Mouse (Mus musculus): ENCODE results near the gene Bptf.
A peak's percentile ranks its signal among the peaks of the same experiment; 100 is the strongest.
"Not testable (repeated sequence)": the region's sequence is repeated elsewhere in the genome, so short reads cannot be mapped to it uniquely, and the experiment has no call there.

Bptf gene

DNA sequence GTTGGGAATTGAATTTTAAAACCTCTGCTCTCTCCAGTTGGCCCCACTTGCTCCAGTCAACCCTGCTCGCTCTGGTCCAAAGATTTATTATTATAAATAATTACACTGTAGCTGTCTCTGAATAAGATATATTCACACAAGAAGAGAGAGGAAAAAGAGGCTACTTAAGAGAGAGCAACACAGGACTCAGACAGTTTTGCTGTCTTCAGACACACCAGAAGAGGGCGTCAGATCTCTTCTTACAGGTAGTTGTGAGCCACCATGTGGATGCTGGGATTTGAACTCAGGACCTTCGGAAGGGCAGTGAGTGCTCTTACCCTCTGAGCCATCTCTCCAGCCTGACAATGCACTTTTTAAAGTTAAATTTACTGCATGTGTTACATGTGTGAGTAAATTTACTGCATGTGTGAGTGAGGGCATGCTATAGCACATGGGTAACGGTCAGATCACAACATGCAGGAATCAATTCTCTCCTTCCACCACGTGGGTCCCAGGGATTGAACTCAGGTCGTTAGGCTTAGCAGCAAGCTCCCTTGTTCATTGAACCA is 114.5 kb downstream of the Bptf start:
- DNase-seq (ENCODE audit: low spot score) = no peak

DNA sequence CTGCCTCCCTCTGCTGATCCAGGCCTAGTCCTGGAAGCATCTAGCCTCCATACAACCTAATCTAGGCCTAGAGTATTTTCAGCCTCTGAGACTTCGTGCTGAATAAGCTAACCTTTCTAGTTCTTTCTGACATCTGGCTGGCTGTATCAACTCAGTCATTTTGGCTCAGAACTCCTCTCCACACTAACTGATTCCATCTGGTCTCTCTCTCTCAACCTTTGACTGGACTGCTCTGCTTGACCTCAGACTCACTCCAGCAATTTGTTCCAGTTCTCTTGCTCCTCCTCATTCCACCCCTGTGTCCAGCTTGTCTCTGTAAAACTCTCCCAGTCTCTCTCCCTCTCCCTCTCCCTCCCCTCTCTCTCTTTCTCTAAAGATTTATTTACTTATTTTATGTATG is 115.0 kb downstream of the Bptf start:
- no peak for DNase-seq (ENCODE audit: low spot score)

DNA sequence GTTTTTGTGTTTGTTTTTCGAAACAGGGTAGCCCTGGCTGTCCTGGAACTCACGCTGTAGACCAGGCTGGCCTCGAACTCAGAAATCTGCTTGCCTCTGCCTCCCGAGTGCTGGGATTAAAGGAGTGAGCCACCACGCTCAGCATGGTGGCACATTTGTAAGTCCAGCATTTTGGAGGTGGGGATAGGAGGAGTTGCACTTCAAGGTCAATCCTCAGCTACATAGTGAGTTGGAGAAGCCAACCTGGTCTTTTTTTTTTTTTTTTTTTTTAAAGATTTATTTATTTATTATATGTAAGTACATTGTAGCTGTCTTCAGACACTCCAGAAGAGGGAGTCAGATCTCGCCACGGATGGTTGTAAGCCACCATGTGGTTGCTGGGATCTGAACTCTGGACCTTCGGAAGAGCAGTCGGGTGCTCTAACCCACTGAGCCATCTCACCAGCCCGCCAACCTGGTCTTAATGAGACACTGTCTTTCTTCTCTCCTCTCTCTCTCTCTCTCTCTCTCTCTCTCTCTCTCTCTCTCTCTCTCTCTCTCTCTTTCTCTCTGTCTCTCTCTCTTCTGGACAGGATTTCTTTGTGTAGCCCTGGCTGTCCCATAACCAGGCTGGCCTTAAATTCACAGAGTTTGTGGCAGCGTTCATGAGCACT is 116.3 kb downstream of the Bptf start:
- DNase-seq (ENCODE audit: low spot score) = not testable (repeated sequence)

DNA sequence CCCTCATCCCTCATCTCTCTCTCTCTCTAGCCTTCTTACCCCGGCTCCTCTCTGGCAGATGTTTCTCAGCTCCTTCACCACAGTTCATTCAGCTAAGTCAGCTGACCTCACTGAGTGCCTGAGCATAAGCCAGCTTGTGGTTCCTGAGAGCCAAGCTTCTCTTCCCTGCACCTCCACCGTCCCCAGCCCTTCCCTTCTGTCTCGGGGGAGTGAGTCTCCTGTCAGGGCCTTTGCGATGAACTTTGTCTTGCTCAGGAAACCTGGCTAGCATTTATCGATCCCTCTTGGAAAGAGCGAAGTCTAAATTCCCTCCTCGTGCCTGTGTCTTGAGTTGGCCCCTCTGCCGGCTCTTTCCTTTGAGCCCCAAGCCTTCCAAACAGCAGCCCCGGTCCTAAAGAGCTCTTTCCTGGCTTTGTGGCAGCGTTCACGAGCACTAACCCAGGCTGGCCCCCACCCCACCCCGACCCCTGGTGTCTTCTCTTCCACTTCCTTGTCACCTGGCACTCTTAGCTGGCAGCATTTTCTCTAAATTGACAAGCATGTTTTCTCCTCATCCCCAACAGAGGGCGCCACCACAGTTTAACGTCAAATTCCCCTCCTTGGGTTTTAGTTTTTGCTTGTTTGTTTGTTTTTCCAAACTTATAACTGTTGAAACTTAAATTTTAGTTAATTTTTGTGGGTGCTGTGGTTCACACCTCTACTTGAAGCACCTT is 117.2 kb downstream of the Bptf start:
- DNase-seq (ENCODE audit: low spot score) = peak; percentile 71

DNA sequence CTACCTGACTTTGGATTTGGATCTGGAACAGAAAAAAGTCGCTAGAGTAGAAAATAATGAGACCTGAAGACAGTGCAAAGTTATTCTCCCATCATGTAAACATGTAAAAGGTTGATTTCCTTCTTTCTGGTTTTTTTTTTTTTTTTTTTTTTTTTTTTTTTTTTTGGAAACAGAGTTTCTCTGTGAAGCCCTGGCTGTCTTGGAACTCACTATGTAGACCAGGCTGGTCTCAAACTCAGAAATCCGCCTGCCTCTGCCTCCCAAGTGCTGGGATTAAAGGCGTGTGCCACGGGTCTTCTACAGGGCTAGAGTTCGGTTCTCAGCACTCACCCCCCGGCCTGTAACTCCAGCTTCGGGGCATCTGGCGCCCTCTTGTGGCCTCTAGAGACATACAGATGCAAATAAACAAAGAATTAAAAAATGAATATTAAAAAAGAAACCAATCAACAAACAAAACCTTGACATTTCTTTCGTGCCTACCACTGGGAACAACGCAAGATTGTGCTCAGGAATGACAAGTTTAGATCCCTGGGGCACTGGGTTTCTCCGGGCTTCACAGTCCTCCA is 117.8 kb downstream of the Bptf start:
- no peak for DNase-seq (ENCODE audit: low spot score)

DNA sequence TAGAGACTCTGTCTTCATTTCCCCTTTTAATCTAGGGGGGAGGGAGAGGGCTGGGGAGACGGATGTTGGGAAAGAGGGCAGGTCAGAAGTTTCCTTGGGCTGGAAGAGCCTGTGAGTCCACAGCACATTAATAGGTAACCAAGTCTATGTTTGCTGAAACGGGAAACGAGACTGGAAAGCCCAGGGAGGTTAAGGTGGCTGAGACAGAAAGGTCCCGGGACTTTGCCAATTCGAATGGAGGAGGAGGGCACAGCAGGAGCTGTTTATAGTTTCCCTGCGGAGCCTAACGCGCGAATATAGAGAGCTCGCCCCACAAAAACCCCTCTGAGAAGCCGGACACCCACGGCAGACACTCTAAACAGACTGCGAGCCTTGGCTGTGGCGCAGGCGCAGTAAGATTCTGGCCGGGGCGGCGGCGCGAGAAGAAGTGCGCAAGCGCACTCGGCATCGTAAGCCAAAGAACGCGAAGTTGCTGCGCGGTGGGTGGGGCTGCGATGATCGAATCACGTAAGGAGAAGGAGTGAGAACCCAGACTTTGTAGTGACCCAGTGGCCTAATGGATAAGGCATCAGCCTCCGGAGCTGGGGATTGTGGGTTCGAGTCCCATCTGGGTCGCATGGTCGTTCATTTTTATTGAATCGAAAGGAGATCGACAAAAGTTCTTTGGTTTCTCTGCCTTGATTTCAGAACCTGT is 119.5 kb downstream of the Bptf start:
- peak; percentile 98 for DNase-seq (ENCODE audit: low spot score)

DNA sequence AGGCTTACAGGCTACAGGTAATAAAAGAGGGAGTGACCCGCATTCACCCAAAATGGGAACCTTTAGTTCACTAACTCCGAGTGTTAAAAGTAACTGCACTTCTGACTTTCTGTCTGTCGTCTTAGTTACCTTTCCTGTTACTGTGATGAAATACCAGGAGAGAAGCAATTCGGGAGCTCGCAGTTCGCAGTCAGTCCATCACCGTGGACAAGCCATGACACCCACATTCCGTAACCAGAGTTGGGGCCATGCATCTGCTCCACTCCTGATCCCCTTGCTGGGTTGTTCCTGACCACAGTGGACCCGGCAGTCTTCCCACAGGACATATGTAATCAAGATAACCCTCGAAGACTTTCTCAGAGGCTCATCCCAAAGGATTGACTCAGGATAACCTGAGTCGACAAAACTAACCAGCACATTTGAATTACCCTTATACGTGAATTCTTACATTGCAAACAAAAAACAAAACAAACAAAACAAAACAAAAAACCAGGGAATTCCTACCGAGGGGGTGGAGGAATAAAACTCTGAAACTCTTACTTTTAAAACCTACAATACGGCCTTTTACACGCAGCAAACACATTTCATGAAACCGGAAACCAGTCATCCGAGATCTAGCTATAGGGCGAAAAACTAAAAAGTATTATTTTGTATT is 120.1 kb downstream of the Bptf start:
- DNase-seq (ENCODE audit: low spot score) = no peak

DNA sequence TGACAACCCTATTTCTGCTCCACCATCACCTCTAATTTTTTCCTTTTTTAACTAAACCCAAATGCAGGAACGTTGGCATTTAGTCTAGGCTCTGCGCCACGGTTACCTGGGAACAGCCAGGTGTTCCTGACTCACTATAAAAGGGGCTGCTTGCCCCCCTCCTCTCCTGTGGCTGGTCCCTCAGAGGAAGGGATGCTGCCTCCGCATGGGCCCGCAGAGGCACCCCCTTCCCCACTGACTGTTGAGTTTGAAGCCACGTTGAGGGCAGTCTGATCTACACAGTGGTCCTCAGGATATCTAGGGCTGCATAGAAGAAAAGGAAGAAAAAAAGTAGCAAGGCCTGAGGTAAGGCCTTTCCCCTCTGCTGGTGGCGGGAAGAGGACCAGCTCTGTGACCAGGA is 120.8 kb downstream of the Bptf start:
- no peak for DNase-seq (ENCODE audit: low spot score)

DNA sequence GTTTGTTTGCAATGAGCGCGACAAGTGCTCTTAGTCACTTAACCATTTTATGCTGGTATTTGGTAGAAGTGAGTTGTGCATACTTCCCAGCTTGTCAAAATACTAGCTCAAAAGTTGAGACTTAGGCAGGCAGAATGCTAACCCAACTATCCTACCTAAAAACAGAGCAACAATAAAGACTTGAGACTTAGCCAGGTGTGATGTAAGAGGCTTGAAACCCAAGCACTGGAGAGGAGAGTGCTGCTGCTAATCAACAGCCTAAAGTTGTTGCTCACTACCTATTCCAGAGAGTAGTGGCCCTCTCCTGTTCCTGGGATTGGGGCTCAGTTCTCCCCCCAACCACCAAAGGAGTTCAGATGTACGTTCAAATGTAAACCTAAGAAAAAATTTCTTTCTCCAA is 121.5 kb downstream of the Bptf start:
- no peak for DNase-seq (ENCODE audit: low spot score)

DNA sequence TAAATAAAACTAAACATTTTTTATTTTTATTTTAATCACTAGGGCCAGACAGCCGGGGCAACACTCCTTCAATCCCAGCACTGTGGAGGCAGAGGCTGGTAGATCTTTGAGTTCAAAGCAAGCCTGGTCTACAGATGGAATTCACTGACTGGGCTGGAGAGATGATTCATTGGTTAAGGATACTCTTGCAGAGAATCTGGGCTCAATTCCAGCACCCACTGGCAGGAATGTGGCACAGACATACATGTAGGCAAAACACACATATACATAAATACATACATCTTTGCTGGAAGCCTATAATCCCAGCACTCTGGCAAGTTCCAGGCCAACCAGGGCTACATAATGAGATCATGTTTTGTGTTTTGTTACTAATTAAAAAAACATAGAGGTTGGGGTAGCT is 126.4 kb downstream of the Bptf start:
- DNase-seq (ENCODE audit: low spot score) = no peak

DNA sequence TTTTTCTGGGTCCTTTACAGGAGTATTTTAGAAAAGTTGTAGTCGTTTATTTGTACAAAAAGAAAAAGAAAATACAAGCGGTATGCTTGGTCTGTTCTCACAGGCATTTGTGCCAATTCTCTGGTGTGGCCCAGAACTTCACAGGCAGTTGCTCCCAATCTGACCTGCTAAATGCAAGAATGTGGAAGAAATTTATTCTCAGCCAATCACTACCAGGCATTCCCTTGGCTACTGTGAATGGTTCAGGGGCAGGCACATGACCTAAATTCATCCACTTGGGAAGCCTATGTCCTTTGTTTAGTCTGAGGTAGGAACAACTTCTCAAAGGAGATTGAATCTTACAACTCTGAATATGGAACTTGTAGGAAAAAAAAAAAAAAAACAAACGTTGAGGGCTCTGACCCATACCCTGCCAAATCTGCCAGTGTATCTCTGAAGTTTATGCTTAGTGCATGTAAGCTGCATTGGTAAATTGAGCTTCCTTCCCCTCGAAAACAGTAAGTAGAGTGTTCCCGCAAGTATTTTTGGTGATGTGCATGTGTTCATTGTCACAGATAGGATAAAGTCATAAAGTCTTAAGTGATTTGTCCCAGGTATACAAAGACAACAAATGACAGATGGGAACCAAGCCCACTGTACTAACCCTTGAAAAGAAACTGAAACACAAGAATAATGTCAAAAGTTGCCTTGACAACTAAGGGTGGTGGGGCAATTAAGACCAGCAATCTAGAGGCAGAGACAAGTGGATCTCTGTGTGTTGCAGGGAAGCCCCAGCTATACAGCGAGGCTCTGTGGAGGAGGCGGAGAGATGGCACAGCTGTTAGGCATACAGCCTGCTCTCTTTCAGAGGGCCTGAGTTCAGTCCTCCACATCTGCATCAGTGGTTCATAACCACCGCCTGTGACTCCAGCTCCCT is 129.9 kb downstream of the Bptf start:
- DNase-seq (ENCODE audit: low spot score) = no peak

DNA sequence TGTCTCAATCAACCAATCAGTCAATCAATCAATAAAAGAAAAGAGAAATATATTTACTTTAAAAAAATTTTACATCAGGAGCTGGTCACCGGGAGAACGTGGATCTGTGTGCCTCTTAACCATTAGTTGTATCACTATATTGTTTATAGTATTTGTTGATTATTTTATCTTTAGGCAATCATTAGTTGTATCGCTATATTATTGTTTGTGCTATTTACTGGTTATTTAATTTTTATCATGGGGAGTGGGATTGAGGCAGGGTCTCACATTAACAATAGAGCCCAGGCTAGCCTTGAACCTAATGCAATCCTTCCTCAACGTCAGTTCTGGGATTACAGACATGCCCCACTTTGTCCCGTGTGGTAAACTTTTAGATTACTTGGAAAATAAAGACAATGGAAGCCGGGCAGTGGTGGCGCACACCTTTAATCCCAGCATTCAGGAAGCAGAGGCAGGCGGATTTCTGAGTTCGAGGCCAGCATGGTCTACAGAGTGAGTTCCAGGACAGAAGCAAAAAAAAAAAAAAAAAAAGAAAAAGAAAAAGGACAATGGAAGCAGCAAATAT is 131.9 kb downstream of the Bptf start:
- DNase-seq (ENCODE audit: low spot score) = no peak

DNA sequence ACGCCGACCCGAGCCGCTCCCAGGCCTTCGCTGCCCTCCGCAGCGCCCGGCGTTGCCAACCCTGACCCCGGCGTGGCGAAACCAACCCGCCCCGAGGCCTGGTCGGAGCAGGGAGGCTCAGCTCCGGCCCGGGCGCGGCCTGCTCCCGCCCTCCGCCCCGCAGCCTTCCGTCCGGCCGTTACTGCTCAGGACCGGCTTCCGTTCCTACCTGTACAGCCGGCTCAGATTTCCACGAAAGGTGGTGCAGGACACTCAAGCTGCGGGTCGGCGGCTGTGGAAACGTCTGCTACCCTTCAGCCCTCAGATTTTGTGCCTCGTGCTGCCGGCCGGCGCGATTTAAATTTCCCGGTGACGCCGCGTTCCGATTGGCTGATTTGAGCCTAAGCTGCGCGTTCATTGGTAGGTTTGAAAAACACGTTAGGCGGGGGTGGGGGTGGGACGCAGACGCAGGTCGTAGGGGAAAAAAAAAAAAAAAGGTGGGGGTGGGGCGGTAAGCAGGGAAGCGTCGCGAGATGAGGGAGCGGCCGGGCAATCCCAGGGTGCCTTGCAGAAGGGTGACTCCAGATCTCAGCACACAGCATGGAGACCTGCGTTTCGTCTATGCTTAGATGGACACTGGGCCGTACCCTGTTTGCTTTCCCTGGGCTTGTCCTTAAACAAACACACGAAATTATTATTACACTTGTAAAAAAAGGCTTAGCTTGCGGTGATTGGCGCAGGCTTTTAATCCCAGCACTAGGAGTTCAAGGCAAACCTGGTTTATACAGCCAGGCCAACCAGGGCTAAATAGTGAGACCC is 132.6 kb downstream of the Bptf start, which contains the start of gene Kpna2:
Gene Kpna2, minus strand, starts transcription at position 391 of the 798 bp plus-strand sequence.
- peak; percentile 93 for DNase-seq (ENCODE audit: low spot score)

DNA sequence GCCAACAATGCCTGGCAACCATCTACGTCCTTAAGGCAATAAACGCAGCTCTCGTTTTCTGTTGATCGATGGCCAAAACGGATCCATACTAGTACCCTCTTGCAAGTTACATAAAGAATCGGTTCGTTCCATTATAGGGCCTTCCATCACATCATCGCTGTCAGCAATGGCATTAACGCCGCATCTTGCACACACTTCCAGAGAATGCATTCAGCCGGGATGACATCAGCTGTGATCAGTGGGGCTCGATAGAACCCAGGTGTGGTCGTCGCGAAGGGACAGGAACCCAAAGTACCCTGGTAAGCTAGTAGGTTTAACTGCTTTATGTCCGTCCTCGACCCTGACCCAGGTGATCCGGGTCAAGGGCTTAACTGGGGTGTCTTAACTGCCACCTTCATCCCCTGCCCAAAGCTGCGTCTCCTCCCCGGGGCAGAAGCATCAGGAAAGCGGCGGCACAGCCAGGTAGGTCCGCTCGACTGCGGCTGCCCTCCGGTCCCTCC is 133.2 kb downstream of the Bptf start:
- DNase-seq (ENCODE audit: low spot score) = no peak

DNA sequence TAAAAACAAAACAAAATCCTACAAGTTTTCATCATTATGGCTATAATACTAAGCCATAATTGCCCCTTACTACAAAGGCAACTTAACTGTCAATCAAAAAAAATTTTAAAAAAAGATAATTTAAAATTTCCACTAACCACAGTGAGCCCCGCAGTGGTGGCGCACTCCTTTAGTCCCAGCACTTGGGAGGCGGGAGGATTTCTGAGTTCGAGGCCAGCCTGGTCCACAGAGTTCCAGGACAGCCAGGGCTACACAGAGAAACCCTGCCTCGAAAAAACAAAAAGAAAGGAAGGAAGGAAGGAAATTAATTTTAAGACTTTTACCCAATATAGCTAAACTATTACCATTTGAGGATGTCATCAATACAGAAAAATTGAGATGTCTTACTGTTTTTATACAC is 134.0 kb downstream of the Bptf start:
- DNase-seq (ENCODE audit: low spot score) = no peak

DNA sequence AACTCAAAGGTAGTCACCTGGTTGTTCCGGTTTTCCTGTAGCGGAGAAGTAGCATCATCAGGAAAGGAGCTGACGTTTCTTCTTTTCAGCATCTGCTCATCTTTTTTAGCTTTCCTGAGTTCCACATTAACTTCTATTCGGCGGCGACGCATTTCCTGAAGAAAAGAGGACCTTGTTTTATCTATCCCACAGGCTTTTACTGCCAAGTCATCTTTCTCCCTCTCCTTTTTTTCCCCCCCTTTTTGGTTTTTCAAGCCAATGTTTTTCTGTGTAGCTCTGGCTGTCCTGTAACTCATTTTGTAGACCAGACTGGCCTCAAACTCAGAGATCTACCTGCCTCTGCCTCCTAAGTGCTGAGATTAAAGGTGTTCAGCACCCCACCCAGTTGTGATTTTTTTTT is 135.4 kb downstream of the Bptf start:
- not testable (repeated sequence) for DNase-seq (ENCODE audit: low spot score)

DNA sequence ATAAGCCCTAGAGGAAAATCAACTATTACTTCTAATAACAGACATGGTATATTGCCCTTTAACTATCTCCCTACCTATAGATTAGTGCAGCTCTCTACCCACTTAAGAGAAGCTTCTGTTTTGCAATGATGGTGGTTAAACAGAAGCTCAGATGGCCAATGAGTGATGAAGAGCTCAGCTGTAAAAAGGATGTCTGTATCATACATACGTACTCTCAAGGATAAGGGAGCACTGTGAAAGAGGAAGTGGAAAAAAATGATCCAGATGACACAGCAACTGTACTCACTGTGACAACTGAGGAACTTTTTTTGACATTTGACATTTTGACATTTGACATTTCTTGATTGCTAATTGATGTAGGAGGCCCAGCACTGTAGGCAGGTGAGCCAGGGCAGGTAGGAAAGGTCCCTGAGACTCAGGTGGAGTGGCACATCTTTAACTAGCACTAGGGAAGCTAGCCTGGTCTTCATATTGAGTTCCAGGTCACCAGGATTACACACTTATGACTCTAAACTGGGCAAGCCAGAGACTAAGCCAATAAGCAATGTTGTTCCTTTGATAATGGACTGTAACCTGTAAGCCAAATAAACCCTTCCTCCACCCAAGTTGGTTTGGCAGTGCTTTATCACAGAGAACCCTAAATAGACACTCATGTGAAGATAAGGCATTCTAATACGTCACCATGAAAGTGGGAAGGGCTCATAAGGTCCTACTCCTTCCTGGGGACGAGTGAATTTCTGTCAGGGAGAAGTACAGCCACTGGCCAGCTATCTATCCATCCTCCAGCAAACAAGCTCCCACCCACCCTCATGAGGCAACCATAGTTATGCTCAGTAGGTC is 137.5 kb downstream of the Bptf start:
- DNase-seq (ENCODE audit: low spot score) = no peak

DNA sequence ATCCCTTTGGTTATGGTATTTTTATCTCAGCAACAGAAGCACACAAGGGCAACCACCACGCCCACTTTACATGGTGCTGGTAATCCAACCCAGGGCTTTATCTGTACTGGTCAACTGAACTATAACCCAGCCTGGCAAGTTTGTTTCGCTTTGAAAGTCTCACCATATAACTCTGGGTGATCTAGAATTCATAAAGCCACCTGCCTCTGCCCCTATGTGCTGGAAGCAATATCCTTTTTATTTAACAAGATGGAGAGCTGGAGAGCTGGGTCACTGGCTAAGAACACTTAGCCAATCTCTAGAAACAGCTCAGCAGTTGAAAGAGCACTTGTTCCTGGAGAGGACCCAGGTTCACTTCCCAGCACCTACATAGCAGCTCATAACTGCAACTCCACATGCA is 144.5 kb downstream of the Bptf start:
- no peak for DNase-seq (ENCODE audit: low spot score)
